Mouse (Mus musculus) right cerebral cortex, postnatal 14 days (tissue): ENCODE measurements around the gene Olfr522.
"Not testable (repeated sequence)": the region's sequence is repeated elsewhere in the genome, so short reads cannot be mapped to it uniquely, and the experiment has no call there.

ENCODE experiments used
- DNase-seq: peaks from one replicate; pipeline ENCODE4 v3.0.0; 2022

Gene Olfr522

GRCm38 (mm10) chr7:140154218-140154927, 10.2 kb downstream of the Olfr522 start, which contains the start of gene Sprn:
Gene Sprn (minus strand): TSS chr7:140154877.
- peak; percentile 77 for DNase-seq

DNA sequence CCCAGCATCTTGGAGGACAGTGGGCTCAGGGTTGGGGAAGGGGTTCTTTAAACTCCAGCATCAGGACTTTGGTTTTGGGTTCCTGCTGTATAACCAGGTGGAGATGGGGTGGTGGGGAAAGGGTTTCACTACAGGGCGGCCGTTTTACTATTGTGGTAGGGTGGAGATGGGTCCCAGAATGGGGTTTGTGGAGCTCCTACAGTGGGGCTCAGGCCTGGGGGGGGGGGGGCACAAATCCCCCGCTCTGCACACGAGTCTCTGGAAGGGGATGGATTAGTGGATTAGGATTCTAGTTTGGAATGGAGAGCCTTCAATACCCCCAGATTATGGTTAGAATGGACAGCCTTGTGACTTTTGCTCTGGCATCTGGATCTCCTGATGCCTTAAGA, 10.7 kb downstream of the Olfr522 start:
- DNase-seq: no peak

GRCm38 (mm10) chr7:140153383-140153782, 11.2 kb downstream of the Olfr522 start:
- DNase-seq: peak; percentile 66

DNA sequence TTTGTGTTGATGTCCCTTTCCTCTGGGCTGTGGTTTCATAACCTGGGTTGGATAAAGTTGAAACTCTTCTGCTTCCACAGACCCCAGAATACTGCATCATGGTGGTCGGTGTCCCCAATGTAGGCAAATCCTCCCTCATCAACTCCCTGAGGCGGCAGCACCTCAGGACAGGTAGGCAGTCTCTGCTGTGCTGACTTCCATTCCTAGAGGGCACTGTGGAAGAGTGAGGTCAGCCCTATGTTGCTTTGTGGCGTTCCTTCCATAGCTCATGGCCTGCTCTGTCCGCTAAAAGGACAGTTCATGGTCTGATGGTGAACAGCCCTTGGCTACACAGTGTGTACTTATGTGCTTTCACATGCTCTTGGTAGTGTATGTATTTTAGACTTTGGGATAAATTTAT, 20.0 kb downstream of the Olfr522 start:
- no peak for DNase-seq

DNA sequence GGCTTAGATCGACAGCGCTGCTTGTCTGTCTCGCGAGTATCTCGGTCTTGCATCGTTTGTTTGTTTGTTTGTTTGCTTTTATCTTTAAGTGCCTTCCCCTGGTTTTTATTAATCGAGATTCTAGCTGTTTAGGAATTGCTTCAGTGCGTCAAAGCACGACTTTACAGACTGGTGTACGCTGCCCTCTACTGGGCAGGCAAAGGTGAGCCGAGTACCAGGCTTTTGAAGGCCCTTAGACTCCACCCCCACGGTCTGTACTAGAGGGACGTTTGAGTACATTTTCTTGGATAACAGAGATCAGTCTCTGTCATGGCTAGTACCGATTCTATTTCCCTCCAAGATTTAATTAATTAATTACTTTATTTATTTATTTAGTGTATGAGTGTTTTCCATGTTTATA, 23.2 kb downstream of the Olfr522 start:
- DNase-seq: peak; percentile 47

GRCm38 (mm10) chr7:140138021-140138310, 26.6 kb downstream of the Olfr522 start:
- DNase-seq: no peak

GRCm38 (mm10) chr7:140137135-140138020, 27.2 kb downstream of the Olfr522 start, which contains the start of gene Mtg1:
Gene Mtg1 (plus strand): TSS chr7:140137564.
- peak; percentile 99 for DNase-seq

- DNase-seq: no peak
Observed at GRCm38 (mm10) chr7:140135106-140135770, 29.3 kb downstream of the Olfr522 start.

DNA sequence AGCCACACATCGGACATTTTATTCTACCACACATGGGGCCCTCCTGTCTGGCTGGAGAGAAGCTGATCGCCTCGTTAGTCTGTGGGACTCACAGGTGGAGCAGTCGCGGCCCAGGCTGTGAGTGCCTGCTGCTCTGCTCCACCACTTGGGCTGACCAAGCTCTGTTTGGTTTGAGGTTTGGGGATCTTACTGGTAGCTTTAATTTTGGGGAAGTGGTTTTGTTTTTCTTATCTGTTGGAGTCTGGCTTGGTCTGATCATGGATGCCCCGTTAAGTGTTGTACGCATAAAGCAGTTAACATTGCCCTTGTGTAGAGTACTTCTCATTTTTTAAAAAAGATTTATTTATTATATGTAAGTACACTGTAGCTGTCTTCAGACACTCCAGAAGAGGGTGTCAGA, 30.5 kb downstream of the Olfr522 start:
- not testable (repeated sequence) for DNase-seq

GRCm38 (mm10) chr7:140132184-140132583, 32.4 kb downstream of the Olfr522 start:
- DNase-seq: not testable (repeated sequence)

- no peak for DNase-seq
Observed at GRCm38 (mm10) chr7:140127911-140128310, 36.7 kb downstream of the Olfr522 start.

DNA sequence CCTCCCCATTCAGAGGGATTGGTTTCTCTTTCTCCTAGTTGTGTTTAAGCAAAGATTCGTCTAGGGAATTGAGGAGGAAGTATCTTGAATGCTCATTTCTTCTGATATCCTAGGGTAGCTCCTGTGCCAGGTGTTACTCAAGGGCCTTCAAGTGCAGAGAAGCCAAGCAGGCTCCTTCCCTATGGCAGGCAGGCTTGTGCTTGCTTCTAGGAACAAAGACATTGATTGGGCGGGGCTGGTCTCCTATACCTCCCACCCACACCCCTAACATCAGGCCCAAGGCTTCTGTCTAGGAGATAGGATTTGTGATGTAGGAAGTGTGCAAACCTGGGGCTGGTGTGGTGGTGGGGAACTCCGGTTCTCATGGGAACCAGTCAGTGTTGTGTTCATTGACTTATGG, 37.6 kb downstream of the Olfr522 start:
- no peak for DNase-seq

DNA sequence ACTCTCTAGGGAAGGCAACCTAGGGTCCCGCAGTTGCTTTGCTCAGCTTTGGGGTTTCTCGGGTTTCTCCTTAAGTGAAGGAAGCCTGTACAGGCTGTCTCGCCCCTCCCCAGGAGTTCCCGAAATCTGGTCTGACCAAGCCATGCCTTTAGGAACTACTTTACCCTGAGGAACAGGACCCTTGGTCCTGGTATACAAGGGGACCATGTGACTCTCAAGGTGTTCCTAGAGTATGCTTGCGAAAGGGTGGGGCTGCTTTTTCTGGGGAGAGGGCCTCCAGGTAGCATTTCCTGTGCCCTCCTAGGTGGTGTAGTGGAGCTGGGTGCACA, 38.6 kb downstream of the Olfr522 start:
- DNase-seq: no peak

DNA sequence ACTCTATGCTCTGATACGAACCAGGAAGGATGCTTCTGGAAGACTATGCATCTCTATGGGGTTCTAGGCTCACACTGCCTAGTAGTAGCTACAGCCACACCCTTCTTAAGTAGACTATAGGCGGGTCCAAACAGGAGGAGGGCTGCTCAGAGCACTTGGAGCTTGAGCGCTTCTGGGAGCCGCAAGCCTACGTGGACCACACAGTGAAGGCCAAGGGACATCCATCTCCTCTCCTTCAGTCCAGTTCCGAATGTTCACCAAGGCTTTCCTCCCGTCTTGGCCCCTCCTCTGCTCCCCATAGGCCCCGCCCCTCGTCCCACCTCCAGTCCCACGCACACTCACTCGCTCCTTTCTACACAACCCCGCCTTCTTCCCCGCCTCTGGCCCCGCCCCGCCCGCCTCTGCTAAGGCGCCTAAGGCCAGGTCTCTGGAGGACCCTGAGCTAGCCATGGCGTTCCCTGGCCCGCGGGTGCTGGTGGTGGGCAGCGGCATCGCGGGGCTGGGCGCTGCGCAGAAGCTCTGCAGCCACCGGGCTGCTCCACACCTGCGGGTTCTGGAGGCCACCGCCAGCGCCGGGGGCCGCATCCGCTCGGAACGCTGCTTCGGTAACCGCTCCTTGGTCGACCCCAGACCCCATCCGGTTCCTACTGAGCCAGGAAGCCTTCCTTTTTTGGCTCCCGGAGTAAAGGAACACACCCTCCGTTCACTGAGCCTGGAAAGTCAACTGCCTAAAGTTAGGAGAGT, 39.1 kb downstream of the Olfr522 start:
- DNase-seq: peak; percentile 83

DNA sequence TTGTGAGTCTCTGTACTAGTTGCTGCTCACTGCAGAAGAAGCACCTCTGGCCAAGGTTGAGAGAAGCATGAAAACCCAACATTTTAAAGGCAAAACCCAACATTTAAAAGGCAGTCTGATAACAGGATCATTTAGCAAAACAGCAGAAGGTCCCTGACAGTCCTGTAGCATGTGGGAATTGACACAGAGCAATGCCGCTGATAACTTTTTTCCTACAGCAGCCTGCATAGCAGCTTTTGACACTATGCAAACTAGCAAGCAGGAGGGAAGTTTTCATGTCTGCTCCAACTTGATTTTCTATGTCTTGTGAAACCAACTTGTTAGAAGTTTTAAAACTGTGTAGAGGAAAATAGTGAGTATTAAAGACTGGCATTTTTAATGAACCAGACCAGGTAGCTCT, 40.2 kb downstream of the Olfr522 start:
- DNase-seq: no peak

DNA sequence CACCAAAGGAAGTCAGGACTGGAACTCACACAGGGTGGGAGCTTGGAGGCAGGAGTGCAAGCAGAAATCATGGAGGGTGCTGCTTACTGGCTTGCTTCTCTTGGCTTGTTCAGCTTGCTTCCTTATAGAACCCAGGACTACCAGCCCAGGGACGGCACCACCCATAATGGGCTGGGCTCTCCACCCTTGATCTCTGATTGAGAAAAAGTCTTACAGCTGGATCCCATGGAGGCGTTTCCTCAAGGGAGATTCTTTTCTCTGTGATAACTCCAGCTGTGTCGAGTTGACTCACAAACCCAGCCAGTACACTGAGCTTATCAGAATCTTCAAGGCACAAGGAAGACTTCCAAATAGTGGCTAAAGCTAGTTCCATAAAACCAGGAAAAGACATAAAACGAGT, 41.8 kb downstream of the Olfr522 start:
- DNase-seq: no peak

GRCm38 (mm10) chr7:140121338-140121910, 43.1 kb downstream of the Olfr522 start:
- DNase-seq: no peak

DNA sequence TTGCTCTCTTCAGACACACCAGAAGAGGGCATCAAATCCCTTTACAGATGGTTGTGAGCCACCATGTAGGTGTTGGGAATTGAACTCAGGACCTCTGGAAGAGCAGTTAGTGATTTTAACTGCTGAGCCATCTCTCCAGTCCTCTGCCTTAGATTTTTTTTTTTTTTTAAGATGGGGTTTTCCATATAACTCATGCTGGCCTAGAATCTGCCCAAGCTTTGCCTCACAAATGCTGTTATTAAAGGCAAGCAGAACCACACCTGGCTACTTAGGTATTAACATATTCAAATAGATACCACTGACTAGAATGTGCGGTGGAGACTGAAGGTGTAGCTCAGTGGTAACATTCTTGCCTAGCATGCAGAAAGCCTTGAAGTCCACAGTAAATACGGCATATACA, 44.1 kb downstream of the Olfr522 start:
- no peak for DNase-seq

GRCm38 (mm10) chr7:140116329-140117054, 48.1 kb downstream of the Olfr522 start, which contains the start of gene Echs1:
Gene Echs1 (minus strand): TSS chr7:140116476.
- peak; percentile 80 for DNase-seq

DNA sequence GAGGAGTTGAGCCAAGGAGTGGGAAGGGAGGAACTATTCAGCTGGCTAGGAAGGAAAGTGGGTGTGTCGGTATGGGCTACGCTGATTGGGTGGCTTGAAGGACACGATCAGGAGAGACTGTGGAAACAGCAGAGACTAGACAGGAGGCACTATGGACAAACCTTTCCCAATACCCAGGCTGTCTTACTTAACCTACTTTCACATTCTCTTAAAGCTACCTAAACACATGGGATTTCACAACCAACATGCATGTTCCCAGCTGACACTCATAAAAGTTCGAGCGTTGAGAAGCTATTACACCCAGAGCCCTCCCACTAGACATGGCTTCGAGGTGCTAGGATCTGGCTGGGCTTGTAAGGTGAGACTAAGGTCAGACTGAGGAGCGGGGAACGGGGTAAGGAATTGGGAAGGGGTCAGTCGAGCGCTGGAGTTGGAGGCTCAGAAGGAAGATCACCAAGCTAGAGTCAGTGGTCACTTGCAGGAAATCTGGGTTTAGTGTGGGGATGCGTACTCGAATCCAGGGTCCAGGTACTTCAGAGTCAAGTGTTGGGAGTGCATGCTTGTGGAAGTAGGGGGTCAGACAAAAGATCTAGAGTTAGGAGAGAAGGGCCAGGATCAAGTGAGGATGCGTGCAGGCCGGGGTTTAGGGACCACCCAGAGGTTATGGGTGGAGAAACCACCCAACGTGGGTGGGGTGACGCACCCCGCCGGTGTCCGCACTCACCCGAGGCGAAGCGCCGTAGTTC, 48.8 kb downstream of the Olfr522 start, which contains the start of gene Paox:
Paox (plus strand) TSS at position 217 of the 746 bp plus-strand sequence.
- DNase-seq: no peak

DNA sequence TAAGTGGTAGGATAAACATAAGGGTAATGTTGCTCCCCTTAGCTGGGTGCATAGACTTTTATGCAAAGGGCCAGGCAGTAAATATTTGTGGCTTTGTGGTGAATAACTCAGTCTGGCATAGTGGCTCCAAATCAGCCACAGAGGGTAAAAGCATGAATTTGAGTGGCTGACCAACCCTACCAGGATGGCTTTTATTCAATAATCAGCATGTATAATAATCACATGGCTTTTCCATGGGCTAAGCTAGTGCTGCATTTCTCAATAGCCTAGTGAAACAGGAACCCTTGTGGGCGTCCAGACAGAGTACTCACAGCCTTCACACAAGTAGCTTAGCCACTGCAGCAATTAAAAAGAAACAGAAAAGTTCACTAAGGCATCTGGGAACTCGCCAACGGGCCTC, 52.6 kb downstream of the Olfr522 start:
- no peak for DNase-seq
